Mouse (Mus musculus) natural killer cell, adult 2 months (primary cell): ENCODE data around the gene Vmn2r71.

ENCODE experiments used
- DNase-seq, 2 experiments: peaks; one replicate each; pipeline ENCODE4 v3.0.0; 2022; ENCODE audit warnings: low spot score in 2 of 2

Vmn2r71 gene

DNA sequence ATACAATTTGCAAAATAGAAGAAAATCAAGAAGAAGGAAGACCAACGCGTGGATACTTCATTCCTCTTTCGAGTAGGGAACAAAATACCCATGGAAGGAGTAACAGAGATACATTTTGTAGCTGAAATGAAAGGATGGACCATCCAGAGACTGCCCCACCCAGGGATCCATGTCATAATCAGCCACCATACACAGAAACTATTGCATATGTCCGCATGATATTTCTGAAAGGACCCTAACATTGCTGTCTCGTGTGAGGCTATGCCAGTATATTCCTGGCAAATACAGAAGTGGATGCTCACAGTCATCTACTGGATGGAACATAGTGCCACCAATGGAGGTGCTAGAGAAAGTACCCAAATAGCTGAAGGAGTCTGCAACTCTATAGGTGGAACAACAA lies at the start of gene Vmn2r71:
Vmn2r71 (plus strand) TSS at position 301 of the 400 bp plus-strand sequence.
- DNase-seq = no peak

DNA sequence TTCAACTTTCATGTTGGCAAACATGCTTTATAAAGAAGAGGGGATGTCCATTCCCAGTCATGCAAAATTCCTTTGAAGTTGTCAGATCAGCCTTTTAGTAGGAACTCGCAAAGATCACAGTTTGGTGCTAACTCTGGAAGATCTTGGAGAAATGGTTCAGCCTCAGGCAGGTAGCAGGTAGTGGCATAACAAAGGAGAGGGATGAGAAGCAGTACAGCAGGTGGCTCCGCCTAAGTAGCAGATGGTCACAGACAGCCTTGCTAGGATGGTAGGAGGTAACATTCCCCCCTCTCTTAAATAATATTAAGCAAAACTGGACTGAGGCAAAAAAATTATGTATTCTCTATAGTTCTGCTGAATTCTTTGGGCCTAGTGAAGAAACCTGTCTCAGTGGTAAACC lies 20.8 kb upstream of the Vmn2r71 start:
- DNase-seq = no peak

DNA sequence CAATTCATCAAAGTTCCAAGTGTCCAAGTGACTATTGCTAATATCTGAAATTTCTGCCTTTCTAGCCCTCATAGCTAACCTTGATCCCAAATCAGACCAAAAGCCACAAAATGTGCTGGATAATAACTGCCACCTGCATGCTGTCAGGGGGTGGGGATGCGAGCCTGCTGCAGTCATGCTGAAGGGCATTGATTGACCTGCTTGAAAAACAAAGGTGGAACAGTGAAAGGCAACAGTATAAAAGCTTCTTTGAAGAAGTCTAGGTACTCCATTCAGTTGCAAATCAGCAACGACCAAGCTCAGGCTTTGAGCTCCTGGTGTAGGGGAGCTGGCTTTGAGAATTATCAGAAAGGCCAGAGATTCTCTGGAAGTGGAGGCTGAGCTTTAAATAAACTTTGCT lies 19.8 kb upstream of the Vmn2r71 start:
- no peak for DNase-seq

- DNase-seq = no peak
These were observed 6.2 kb downstream of the Vmn2r71 start, which contains the start of gene Vmn2r70 for GRCm38 (mm10) chr7:85569092-85569491. TSS of gene Vmn2r70 (minus strand) at chr7:85569192.
